Mouse (Mus musculus): Measurements from ENCODE around the gene Slc25a19.

The Slc25a19 gene

GRCm38 (mm10) chr11:115618732-115619516, 9.2 kb downstream of the Slc25a19 start:
- DNase-seq (ENCODE audit: low spot score in 2 of 2): no peak

GRCm38 (mm10) chr11:115618001-115618400, 10.1 kb downstream of the Slc25a19 start:
- DNase-seq (ENCODE audit: low spot score in 2 of 2): no peak

GRCm38 (mm10) chr11:115616893-115617292, 11.2 kb downstream of the Slc25a19 start:
- DNase-seq (ENCODE audit: low spot score in 2 of 2): no peak

- DNase-seq (ENCODE audit: low spot score in 2 of 2): no peak
Observed at GRCm38 (mm10) chr11:115616371-115616770, 11.7 kb downstream of the Slc25a19 start.

DNA sequence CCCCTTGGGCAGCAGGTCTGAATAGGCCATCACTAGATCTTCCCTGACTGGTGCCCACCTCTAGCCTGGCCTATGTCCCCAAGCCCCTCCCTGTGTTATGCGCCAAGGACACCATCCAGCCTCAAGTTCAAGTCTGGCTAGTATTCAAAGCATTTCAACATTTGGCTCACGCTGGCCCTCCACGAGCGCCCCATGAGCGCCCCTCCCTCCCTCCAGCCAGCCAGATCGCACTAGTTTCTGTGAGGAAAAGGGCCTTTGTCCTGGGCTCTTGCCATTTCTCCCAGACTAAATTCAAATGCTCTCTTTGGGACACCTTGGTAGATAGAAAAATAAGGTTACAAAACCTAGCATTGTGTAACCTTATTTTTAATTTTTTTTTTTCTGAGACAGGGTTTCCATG, 12.2 kb downstream of the Slc25a19 start:
- no peak for DNase-seq (ENCODE audit: low spot score in 2 of 2)

GRCm38 (mm10) chr11:115615108-115615825, 12.8 kb downstream of the Slc25a19 start:
- DNase-seq (ENCODE audit: low spot score in 2 of 2): no peak

DNA sequence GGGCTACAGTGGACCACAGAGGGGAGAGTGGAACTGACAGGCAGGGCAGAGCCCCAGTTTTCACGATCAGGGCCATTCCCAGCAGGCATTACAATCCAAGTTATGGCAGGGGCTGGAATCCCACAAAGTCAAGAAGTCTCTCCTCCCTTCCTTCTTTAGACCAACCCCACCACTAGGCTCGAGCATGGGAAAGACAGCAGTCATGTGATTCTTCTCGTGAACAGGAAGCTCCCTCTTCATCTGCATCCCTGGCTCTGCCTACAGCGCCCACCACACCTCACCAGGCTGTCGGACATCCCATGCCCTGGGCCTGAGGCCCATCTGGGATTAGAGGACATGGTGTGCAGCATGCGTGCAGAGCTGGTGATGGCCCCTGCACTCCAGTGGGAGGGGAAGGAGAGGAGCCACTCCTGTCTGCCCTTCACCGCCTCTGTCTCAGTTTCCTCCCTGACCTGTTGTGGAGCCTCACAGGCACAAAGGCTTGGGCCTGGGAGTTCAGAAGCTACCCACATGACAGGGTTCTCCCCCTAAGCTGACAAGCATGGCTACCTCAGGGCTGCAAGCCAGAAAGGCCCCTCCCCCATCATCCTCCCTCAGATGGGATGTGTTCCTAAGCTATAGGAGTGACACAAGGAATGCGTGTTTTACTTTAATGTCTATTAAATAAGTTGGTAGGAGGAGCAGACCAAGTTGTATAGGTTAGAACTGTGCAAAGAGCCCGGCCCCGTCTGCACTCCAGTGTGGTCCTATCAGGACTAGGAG, 13.6 kb downstream of the Slc25a19 start:
- DNase-seq (ENCODE audit: low spot score in 2 of 2): no peak

GRCm38 (mm10) chr11:115613138-115613945, 14.8 kb downstream of the Slc25a19 start:
- DNase-seq (ENCODE audit: low spot score in 2 of 2): no peak

GRCm38 (mm10) chr11:115612410-115613137, 15.5 kb downstream of the Slc25a19 start, which contains the start of gene Mif4gd:
Gene Mif4gd, minus strand, starts transcription at chr11:115612969.
- peak; percentile 58 to 61 for DNase-seq (ENCODE audit: low spot score in 2 of 2)

DNA sequence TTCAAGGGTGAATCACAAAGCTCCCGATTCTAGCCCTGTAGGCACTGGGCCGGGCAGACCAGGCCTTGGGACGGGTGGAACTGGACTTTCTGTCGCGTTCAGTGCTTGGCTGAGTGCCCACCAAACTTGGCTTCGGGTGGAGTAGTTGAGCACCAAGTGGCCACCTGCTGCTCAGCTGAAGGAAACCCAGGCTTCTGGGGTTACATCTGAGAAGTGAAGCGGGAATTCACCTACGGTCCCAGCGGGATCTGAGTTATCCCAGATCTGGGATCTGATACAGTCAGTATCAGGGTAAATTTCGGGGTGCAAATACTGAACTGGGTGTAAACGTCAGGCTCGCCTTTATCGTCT, 16.1 kb downstream of the Slc25a19 start:
- DNase-seq (ENCODE audit: low spot score in 2 of 2): peak in 1 of 2 experiments; percentile 43

GRCm38 (mm10) chr11:115611173-115611572, 16.9 kb downstream of the Slc25a19 start:
- no peak for DNase-seq (ENCODE audit: low spot score in 2 of 2)

GRCm38 (mm10) chr11:115609576-115609975, 18.5 kb downstream of the Slc25a19 start:
- DNase-seq (ENCODE audit: low spot score in 2 of 2): no peak

GRCm38 (mm10) chr11:115608421-115609399, 19.4 kb downstream of the Slc25a19 start:
- DNase-seq (ENCODE audit: low spot score in 2 of 2): no peak

DNA sequence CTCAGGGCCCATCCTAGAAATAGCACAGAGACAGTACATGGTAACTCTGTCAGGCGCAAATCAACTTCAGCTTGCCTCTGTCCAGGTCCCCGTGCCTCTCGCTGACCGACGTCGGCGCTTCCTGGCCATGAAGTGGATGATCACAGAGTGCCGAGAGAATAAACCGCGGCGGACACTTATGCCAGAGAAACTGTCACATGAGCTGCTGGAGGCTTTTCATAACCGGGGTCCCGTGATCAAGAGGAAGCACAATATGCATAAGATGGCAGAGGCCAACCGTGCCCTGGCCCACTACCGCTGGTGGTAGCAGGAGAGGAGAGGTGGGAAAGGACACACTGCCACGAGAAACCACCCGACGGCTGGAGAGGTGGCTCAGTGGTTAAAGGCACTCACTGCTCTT, 21.4 kb downstream of the Slc25a19 start:
- DNase-seq (ENCODE audit: low spot score in 2 of 2): no peak

- DNase-seq (ENCODE audit: low spot score in 2 of 2): no peak
Observed at GRCm38 (mm10) chr11:115604304-115604696, 23.8 kb downstream of the Slc25a19 start.

- DNase-seq (ENCODE audit: low spot score in 2 of 2): peak; percentile 78 to 83
Observed at GRCm38 (mm10) chr11:115603476-115604303, 24.4 kb downstream of the Slc25a19 start, which contains the start of the genes Mrps7 and Gga3. Gene Mrps7, plus strand, starts transcription at chr11:115603925. Gene Gga3, minus strand, starts transcription at chr11:115604051.

DNA sequence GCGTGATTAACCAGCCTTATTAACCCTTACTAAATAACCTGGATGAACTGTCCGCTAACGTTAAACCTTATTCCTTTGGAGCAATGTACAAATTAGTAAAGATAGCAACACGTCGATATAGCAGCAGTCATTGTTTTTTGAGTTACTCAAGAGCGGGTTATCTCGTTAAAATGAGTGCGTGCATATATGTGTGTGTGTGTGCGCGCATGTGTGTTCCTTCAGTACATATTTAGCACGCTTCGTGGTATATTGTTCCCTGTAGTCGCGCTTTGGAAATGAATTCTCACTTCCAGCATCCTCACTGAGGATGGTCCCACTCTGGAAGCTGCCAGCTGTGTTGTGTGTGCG, 25.0 kb downstream of the Slc25a19 start:
- DNase-seq (ENCODE audit: low spot score in 2 of 2): no peak

GRCm38 (mm10) chr11:115601174-115601573, 26.9 kb downstream of the Slc25a19 start:
- DNase-seq (ENCODE audit: low spot score in 2 of 2): no peak

DNA sequence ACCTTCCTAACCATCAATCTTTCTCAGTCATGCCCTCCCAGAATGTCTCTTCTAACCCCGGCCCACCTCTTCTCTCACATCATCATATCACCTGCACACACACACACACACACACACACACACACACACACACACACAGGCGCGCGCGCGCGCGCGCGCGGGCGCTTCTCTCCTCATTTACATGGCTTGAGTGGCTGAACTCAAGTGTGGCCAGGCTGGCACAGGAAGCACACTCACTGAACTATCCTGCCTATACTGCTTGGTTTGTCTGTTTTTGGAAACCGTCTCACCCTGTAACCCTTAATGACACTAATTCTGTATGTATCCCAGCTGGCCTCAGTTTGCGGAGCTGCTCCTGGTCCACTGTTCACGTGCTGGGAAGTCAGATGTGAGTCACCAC, 27.4 kb downstream of the Slc25a19 start:
- DNase-seq (ENCODE audit: low spot score in 2 of 2): no peak
